Mouse (Mus musculus): ENCODE results near the gene Rab42. TPM values are rescaled to one million over a fixed set of nuclear protein-coding genes. Genes with fewer than 3 reads are reported as not detected.
A peak's percentile ranks its signal among the peaks of the same experiment; 100 is the strongest.

The Rab42 gene
- polyA plus RNA-seq, 1 experiment from 2014 or later = 2.5 TPM

- WGBS = 43% methylated on average over 14 of the region's 14 CpGs
- Histone ChIP-seq H3K9me3 (ENCODE audit: control insufficient read depth, low read length) (no peaks in the 10 kb centered on the region), H3K4me1 (replicated peaks; ENCODE audit: control insufficient read depth, insufficient read depth, low read length) (peaks cover 7% of the 10 kb centered on the region), H3K4me3 (ENCODE audit: low read length) (peak overlapping the region; percentile 88), H3K36me3 (ENCODE audit: control insufficient read depth, insufficient read depth, low read length) (peaks cover 19% of the 10 kb centered on the region), H3K27me3 (ENCODE audit: control insufficient read depth, insufficient read depth, low read depth, low read length) (no peaks in the 10 kb centered on the region), H3K27ac (ENCODE audit: low read length) (peak overlapping the region; percentile 96; the same call in 1 of the 2 replicates), H3K4me2 (ENCODE audit: low read depth, low read length) (peak overlapping the region; percentile 68), H3K9ac (ENCODE audit: low read length) (peak overlapping the region; percentile 94)
- ATAC-seq (ENCODE audit: low read depth) = no peak
Observed at GRCm38 (mm10) chr4:132328391-132328982, 25.3 kb upstream of the Rab42 start.

- Histone ChIP-seq H3K27me3 (ENCODE audit: control insufficient read depth, insufficient read depth, low read depth, low read length) (no peaks in the 10 kb centered on the region), H3K27ac (ENCODE audit: low read length) (no peak overlapping the region), H3K4me3 (ENCODE audit: low read length) (no peak overlapping the region), H3K4me2 (ENCODE audit: low read depth, low read length) (no peak overlapping the region), H3K36me3 (ENCODE audit: control insufficient read depth, insufficient read depth, low read length) (peaks cover 11% of the 10 kb centered on the region), H3K9me3 (ENCODE audit: control insufficient read depth, low read length) (no peaks in the 10 kb centered on the region), H3K9ac (ENCODE audit: low read length) (no peak overlapping the region), H3K4me1 (replicated peaks; ENCODE audit: control insufficient read depth, insufficient read depth, low read length) (peaks cover 7% of the 10 kb centered on the region)
- 72% methylated on average over 5 of the region's 5 CpGs for WGBS
- ATAC-seq (ENCODE audit: low read depth) = no peak
Observed at GRCm38 (mm10) chr4:132326481-132326880, 23.3 kb upstream of the Rab42 start.

GRCm38 (mm10) chr4:132315711-132316110 is 12.5 kb upstream of the Rab42 start:
- Histone ChIP-seq H3K4me2 (ENCODE audit: low read depth, low read length) (no peak overlapping the region), H3K36me3 (ENCODE audit: control insufficient read depth, insufficient read depth, low read length) (peaks cover 34% of the 10 kb centered on the region), H3K4me3 (ENCODE audit: low read length) (no peak overlapping the region), H3K9ac (ENCODE audit: low read length) (no peak overlapping the region), H3K27ac (ENCODE audit: low read length) (no peak overlapping the region), H3K27me3 (ENCODE audit: control insufficient read depth, insufficient read depth, low read depth, low read length) (no peaks in the 10 kb centered on the region), H3K9me3 (ENCODE audit: control insufficient read depth, low read length) (no peaks in the 10 kb centered on the region), H3K4me1 (replicated peaks; ENCODE audit: control insufficient read depth, insufficient read depth, low read length) (no peaks in the 10 kb centered on the region)
- 87% methylated on average over 8 of the region's 8 CpGs for WGBS
- no peak for ATAC-seq (ENCODE audit: low read depth)

GRCm38 (mm10) chr4:132312627-132313026 is 9.4 kb upstream of the Rab42 start:
- 88% methylated on average over 5 of the region's 5 CpGs for WGBS
- ATAC-seq (ENCODE audit: low read depth) = no peak

GRCm38 (mm10) chr4:132311801-132312200 is 8.6 kb upstream of the Rab42 start:
- no peak overlapping the region for H3K4me2 ChIP-seq (ENCODE audit: low read depth, low read length)
- no peak overlapping the region for H3K27ac ChIP-seq (ENCODE audit: low read length)
- no peak overlapping the region for H3K4me3 ChIP-seq (ENCODE audit: low read length)
- H3K9ac ChIP-seq (ENCODE audit: low read length) = no peak overlapping the region
- H3K36me3 ChIP-seq (ENCODE audit: control insufficient read depth, insufficient read depth, low read length) = peaks cover 28% of the 10 kb centered on the region
- 34% methylated on average over 3 of the region's 3 CpGs for WGBS
- H3K4me1 ChIP-seq (replicated peaks; ENCODE audit: control insufficient read depth, insufficient read depth, low read length) = peaks cover 9% of the 10 kb centered on the region
- no peaks in the 10 kb centered on the region for H3K9me3 ChIP-seq (ENCODE audit: control insufficient read depth, low read length)
- no peaks in the 10 kb centered on the region for H3K27me3 ChIP-seq (ENCODE audit: control insufficient read depth, insufficient read depth, low read depth, low read length)
- ATAC-seq (ENCODE audit: low read depth) = no peak

More at GRCm38 (mm10) chr4:132312627-132313026, 9.4 kb upstream of the Rab42 start:
- peaks cover 9% of the 10 kb centered on the region for H3K4me1 ChIP-seq (replicated peaks; ENCODE audit: control insufficient read depth, insufficient read depth, low read length)
- H3K9me3 ChIP-seq (ENCODE audit: control insufficient read depth, low read length) = no peaks in the 10 kb centered on the region
- H3K4me2 ChIP-seq (ENCODE audit: low read depth, low read length) = no peak overlapping the region
- H3K9ac ChIP-seq (ENCODE audit: low read length) = no peak overlapping the region
- no peaks in the 10 kb centered on the region for H3K27me3 ChIP-seq (ENCODE audit: control insufficient read depth, insufficient read depth, low read depth, low read length)
- H3K36me3 ChIP-seq (ENCODE audit: control insufficient read depth, insufficient read depth, low read length) = peaks cover 31% of the 10 kb centered on the region
- no peak overlapping the region for H3K27ac ChIP-seq (ENCODE audit: low read length)
- no peak overlapping the region for H3K4me3 ChIP-seq (ENCODE audit: low read length)

GRCm38 (mm10) chr4:132311209-132311608 is 8.0 kb upstream of the Rab42 start:
- Histone ChIP-seq H3K4me2 (ENCODE audit: low read depth, low read length) (no peak overlapping the region), H3K36me3 (ENCODE audit: control insufficient read depth, insufficient read depth, low read length) (peaks cover 25% of the 10 kb centered on the region), H3K9me3 (ENCODE audit: control insufficient read depth, low read length) (no peaks in the 10 kb centered on the region), H3K9ac (ENCODE audit: low read length) (no peak overlapping the region), H3K4me3 (ENCODE audit: low read length) (no peak overlapping the region), H3K27me3 (ENCODE audit: control insufficient read depth, insufficient read depth, low read depth, low read length) (no peaks in the 10 kb centered on the region), H3K4me1 (replicated peaks; ENCODE audit: control insufficient read depth, insufficient read depth, low read length) (peaks cover 9% of the 10 kb centered on the region), H3K27ac (ENCODE audit: low read length) (no peak overlapping the region)
- 63% methylated on average over 1 of the region's 1 CpGs for WGBS
- no peak for ATAC-seq (ENCODE audit: low read depth)

GRCm38 (mm10) chr4:132309849-132310472 is 6.8 kb upstream of the Rab42 start:
- H3K4me1 ChIP-seq (replicated peaks; ENCODE audit: control insufficient read depth, insufficient read depth, low read length) = peaks cover 9% of the 10 kb centered on the region
- 20% methylated on average over 10 of the region's 10 CpGs for WGBS
- no peaks in the 10 kb centered on the region for H3K27me3 ChIP-seq (ENCODE audit: control insufficient read depth, insufficient read depth, low read depth, low read length)
- no peak overlapping the region for H3K27ac ChIP-seq (ENCODE audit: low read length)
- no peaks in the 10 kb centered on the region for H3K9me3 ChIP-seq (ENCODE audit: control insufficient read depth, low read length)
- H3K36me3 ChIP-seq (ENCODE audit: control insufficient read depth, insufficient read depth, low read length) = peaks cover 22% of the 10 kb centered on the region
- peak; percentile 21; the same call in 1 of the 2 replicates for ATAC-seq (ENCODE audit: low read depth)
- peak overlapping the region; percentile 81 for H3K4me2 ChIP-seq (ENCODE audit: low read depth, low read length)
- peak overlapping the region; percentile 78 for H3K4me3 ChIP-seq (ENCODE audit: low read length)
- peak overlapping the region; percentile 88 for H3K9ac ChIP-seq (ENCODE audit: low read length)

GRCm38 (mm10) chr4:132309140-132309848 is 6.1 kb upstream of the Rab42 start:
- Histone ChIP-seq H3K9ac (ENCODE audit: low read length) (peak overlapping the region; percentile 88), H3K9me3 (ENCODE audit: control insufficient read depth, low read length) (no peaks in the 10 kb centered on the region), H3K36me3 (ENCODE audit: control insufficient read depth, insufficient read depth, low read length) (peaks cover 21% of the 10 kb centered on the region), H3K4me2 (ENCODE audit: low read depth, low read length) (peak overlapping the region; percentile 81), H3K4me3 (ENCODE audit: low read length) (peak overlapping the region; percentile 78), H3K27ac (ENCODE audit: low read length) (peak overlapping the region; percentile 83), H3K27me3 (ENCODE audit: control insufficient read depth, insufficient read depth, low read depth, low read length) (no peaks in the 10 kb centered on the region), H3K4me1 (replicated peaks; ENCODE audit: control insufficient read depth, insufficient read depth, low read length) (peaks cover 9% of the 10 kb centered on the region)
- under 1% methylated on average over 15 of the region's 15 CpGs for WGBS
- ATAC-seq (ENCODE audit: low read depth) = peak; percentile 7; the same call in 1 of the 2 replicates

GRCm38 (mm10) chr4:132308437-132309139 is 5.4 kb upstream of the Rab42 start:
- Histone ChIP-seq H3K27me3 (ENCODE audit: control insufficient read depth, insufficient read depth, low read depth, low read length) (no peaks in the 10 kb centered on the region), H3K9ac (ENCODE audit: low read length) (peak overlapping the region; percentile 88), H3K4me3 (ENCODE audit: low read length) (peak overlapping the region; percentile 78), H3K36me3 (ENCODE audit: control insufficient read depth, insufficient read depth, low read length) (peaks cover 18% of the 10 kb centered on the region), H3K27ac (ENCODE audit: low read length) (peak overlapping the region; percentile 83), H3K9me3 (ENCODE audit: control insufficient read depth, low read length) (no peaks in the 10 kb centered on the region), H3K4me1 (replicated peaks; ENCODE audit: control insufficient read depth, insufficient read depth, low read length) (peaks cover 9% of the 10 kb centered on the region), H3K4me2 (ENCODE audit: low read depth, low read length) (peak overlapping the region; percentile 81)
- WGBS = 1% methylated on average over 41 of the region's 41 CpGs
- peak; percentile 93 for ATAC-seq (ENCODE audit: low read depth)

Data from lung, embryonic 16.5 days (tissue).